Mouse (Mus musculus): ENCODE results near the gene Slit1. TPM values are rescaled to one million over a fixed set of nuclear protein-coding genes. Genes with fewer than 3 reads are reported as not detected.

Slit1 gene
- polyA plus RNA-seq, 1 experiment from 2014 or later = 2.1 TPM

GRCm38 (mm10) chr19:41589681-41590080, 153.8 kb downstream of the Slit1 start:
- WGBS = 77% methylated on average over 8 of the region's 8 CpGs
- Histone ChIP-seq H3K27me3 (ENCODE audit: control insufficient read depth, insufficient read depth, low read length) (no peaks in the 10 kb centered on the region), H3K36me3 (replicated peaks; ENCODE audit: control insufficient read depth, insufficient read depth, low read depth, low read length) (no peaks in the 10 kb centered on the region), H3K4me1 (ENCODE audit: control insufficient read depth, insufficient read depth, low read length) (no peaks in the 10 kb centered on the region), H3K4me2 (ENCODE audit: low read depth, low read length) (no peak overlapping the region), H3K4me3 (ENCODE audit: low read depth, low read length) (no peak overlapping the region), H3K27ac (replicated peaks; ENCODE audit: low read depth, low read length) (no peak overlapping the region), H3K9ac (replicated peaks; ENCODE audit: low read length) (no peak overlapping the region), H3K9me3 (replicated peaks; ENCODE audit: control insufficient read depth, low read length) (no peaks in the 10 kb centered on the region)
- ATAC-seq (replicated peaks; ENCODE audit: insufficient number of reproducible peaks, low FRiP score, low TSS enrichment, low read depth) (no peak), DNase-seq (ENCODE audit: low spot score) (no peak)

- no peaks in the 10 kb centered on the region for H3K4me1 ChIP-seq (ENCODE audit: control insufficient read depth, insufficient read depth, low read length)
- ATAC-seq (replicated peaks; ENCODE audit: insufficient number of reproducible peaks, low FRiP score, low TSS enrichment, low read depth) = no peak
- WGBS = 85% methylated on average over 7 of the region's 7 CpGs
- H3K27me3 ChIP-seq (ENCODE audit: control insufficient read depth, insufficient read depth, low read length) = no peaks in the 10 kb centered on the region
- no peaks in the 10 kb centered on the region for H3K9me3 ChIP-seq (replicated peaks; ENCODE audit: control insufficient read depth, low read length)
- H3K9ac ChIP-seq (replicated peaks; ENCODE audit: low read length) = no peak overlapping the region
- no peak overlapping the region for H3K4me3 ChIP-seq (ENCODE audit: low read depth, low read length)
- no peak overlapping the region for H3K4me2 ChIP-seq (ENCODE audit: low read depth, low read length)
- no peak for DNase-seq (ENCODE audit: low spot score)
- H3K27ac ChIP-seq (replicated peaks; ENCODE audit: low read depth, low read length) = no peak overlapping the region
- no peaks in the 10 kb centered on the region for H3K36me3 ChIP-seq (replicated peaks; ENCODE audit: control insufficient read depth, insufficient read depth, low read depth, low read length)
Observed at GRCm38 (mm10) chr19:41589026-41589425, 154.4 kb downstream of the Slit1 start.

GRCm38 (mm10) chr19:41587431-41588222, 155.8 kb downstream of the Slit1 start:
- Histone ChIP-seq H3K4me1 (ENCODE audit: control insufficient read depth, insufficient read depth, low read length) (no peaks in the 10 kb centered on the region), H3K36me3 (replicated peaks; ENCODE audit: control insufficient read depth, insufficient read depth, low read depth, low read length) (peaks cover 3% of the 10 kb centered on the region), H3K9ac (replicated peaks; ENCODE audit: low read length) (no peak overlapping the region), H3K4me2 (ENCODE audit: low read depth, low read length) (no peak overlapping the region), H3K9me3 (replicated peaks; ENCODE audit: control insufficient read depth, low read length) (no peaks in the 10 kb centered on the region), H3K27ac (replicated peaks; ENCODE audit: low read depth, low read length) (no peak overlapping the region), H3K27me3 (ENCODE audit: control insufficient read depth, insufficient read depth, low read length) (no peaks in the 10 kb centered on the region), H3K4me3 (ENCODE audit: low read depth, low read length) (no peak overlapping the region)
- DNase-seq (ENCODE audit: low spot score) (no peak), ATAC-seq (replicated peaks; ENCODE audit: insufficient number of reproducible peaks, low FRiP score, low TSS enrichment, low read depth) (no peak)
- WGBS = 87% methylated on average over 20 of the region's 20 CpGs

- Histone ChIP-seq H3K9me3 (replicated peaks; ENCODE audit: control insufficient read depth, low read length) (no peaks in the 10 kb centered on the region), H3K36me3 (replicated peaks; ENCODE audit: control insufficient read depth, insufficient read depth, low read depth, low read length) (peaks cover 9% of the 10 kb centered on the region), H3K4me2 (ENCODE audit: low read depth, low read length) (no peak overlapping the region), H3K27me3 (ENCODE audit: control insufficient read depth, insufficient read depth, low read length) (no peaks in the 10 kb centered on the region), H3K4me1 (ENCODE audit: control insufficient read depth, insufficient read depth, low read length) (no peaks in the 10 kb centered on the region), H3K9ac (replicated peaks; ENCODE audit: low read length) (no peak overlapping the region), H3K27ac (replicated peaks; ENCODE audit: low read depth, low read length) (no peak overlapping the region), H3K4me3 (ENCODE audit: low read depth, low read length) (no peak overlapping the region)
- DNase-seq (ENCODE audit: low spot score) (no peak), ATAC-seq (replicated peaks; ENCODE audit: insufficient number of reproducible peaks, low FRiP score, low TSS enrichment, low read depth) (no peak)
- WGBS = 94% methylated on average over 10 of the region's 10 CpGs
Observed at GRCm38 (mm10) chr19:41586752-41587151, 156.7 kb downstream of the Slit1 start.

- 97% methylated on average over 5 of the region's 5 CpGs for WGBS
- no peaks in the 10 kb centered on the region for H3K4me1 ChIP-seq (ENCODE audit: control insufficient read depth, insufficient read depth, low read length)
- peaks cover 9% of the 10 kb centered on the region for H3K36me3 ChIP-seq (replicated peaks; ENCODE audit: control insufficient read depth, insufficient read depth, low read depth, low read length)
- H3K27ac ChIP-seq (replicated peaks; ENCODE audit: low read depth, low read length) = no peak overlapping the region
- H3K27me3 ChIP-seq (ENCODE audit: control insufficient read depth, insufficient read depth, low read length) = no peaks in the 10 kb centered on the region
- no peak for DNase-seq (ENCODE audit: low spot score)
- no peaks in the 10 kb centered on the region for H3K9me3 ChIP-seq (replicated peaks; ENCODE audit: control insufficient read depth, low read length)
- no peak overlapping the region for H3K4me3 ChIP-seq (ENCODE audit: low read depth, low read length)
- no peak for ATAC-seq (replicated peaks; ENCODE audit: insufficient number of reproducible peaks, low FRiP score, low TSS enrichment, low read depth)
- H3K9ac ChIP-seq (replicated peaks; ENCODE audit: low read length) = no peak overlapping the region
- H3K4me2 ChIP-seq (ENCODE audit: low read depth, low read length) = no peak overlapping the region
Observed at GRCm38 (mm10) chr19:41582918-41583514, 160.4 kb downstream of the Slit1 start.

- Histone ChIP-seq H3K27ac (replicated peaks; ENCODE audit: low read depth, low read length) (no peak within 1 kb of the TSS), H3K9me3 (replicated peaks; ENCODE audit: control insufficient read depth, low read length) (no peaks in the 10 kb centered on the region), H3K27me3 (ENCODE audit: control insufficient read depth, insufficient read depth, low read length) (no peaks in the 10 kb centered on the region), H3K4me2 (ENCODE audit: low read depth, low read length) (no peak within 1 kb of the TSS), H3K4me1 (ENCODE audit: control insufficient read depth, insufficient read depth, low read length) (no peaks in the 10 kb centered on the region), H3K4me3 (ENCODE audit: low read depth, low read length) (no peak within 1 kb of the TSS), H3K36me3 (replicated peaks; ENCODE audit: control insufficient read depth, insufficient read depth, low read depth, low read length) (peaks cover 9% of the 10 kb centered on the region), H3K9ac (replicated peaks; ENCODE audit: low read length) (no peak within 1 kb of the TSS)
- WGBS = 92% methylated on average over 23 of the region's 23 CpGs
- DNase-seq (ENCODE audit: low spot score) (no peak), ATAC-seq (replicated peaks; ENCODE audit: insufficient number of reproducible peaks, low FRiP score, low TSS enrichment, low read depth) (no peak)
Observed at GRCm38 (mm10) chr19:41581706-41582420, 161.6 kb downstream of the Slit1 start, which contains the start of gene Gm340. TSS of gene Gm340 (plus strand) at chr19:41582370.

- no peaks in the 10 kb centered on the region for H3K27me3 ChIP-seq (ENCODE audit: control insufficient read depth, insufficient read depth, low read length)
- H3K36me3 ChIP-seq (replicated peaks; ENCODE audit: control insufficient read depth, insufficient read depth, low read depth, low read length) = peaks cover 9% of the 10 kb centered on the region
- no peak overlapping the region for H3K27ac ChIP-seq (replicated peaks; ENCODE audit: low read depth, low read length)
- no peak for ATAC-seq (replicated peaks; ENCODE audit: insufficient number of reproducible peaks, low FRiP score, low TSS enrichment, low read depth)
- 90% methylated on average over 4 of the region's 4 CpGs for WGBS
- no peak overlapping the region for H3K9ac ChIP-seq (replicated peaks; ENCODE audit: low read length)
- no peak for DNase-seq (ENCODE audit: low spot score)
- no peaks in the 10 kb centered on the region for H3K9me3 ChIP-seq (replicated peaks; ENCODE audit: control insufficient read depth, low read length)
- no peaks in the 10 kb centered on the region for H3K4me1 ChIP-seq (ENCODE audit: control insufficient read depth, insufficient read depth, low read length)
- no peak overlapping the region for H3K4me3 ChIP-seq (ENCODE audit: low read depth, low read length)
- no peak overlapping the region for H3K4me2 ChIP-seq (ENCODE audit: low read depth, low read length)
Observed at GRCm38 (mm10) chr19:41579311-41579920, 164.0 kb downstream of the Slit1 start.
